Mouse (Mus musculus) liver, embryonic 16.5 days (tissue): ENCODE results near the gene Snrnp27. TPM values are rescaled to one million over a fixed set of nuclear protein-coding genes. Genes with fewer than 3 reads are reported as not detected.

Experiments
- ATAC-seq: fragments of 200-750 bp; cut with Nextera tagmentation; 2 replicates; pipeline ENCODE4 v1.8.0; 2017; ENCODE audit warnings: low read depth, mild to moderate bottlenecking, moderate number of reproducible peaks, moderate library complexity
- H3K27ac ChIP-seq: fragments of 300-500 bp; sonication (generic); 2 replicates; pipeline ENCODE4 v1.5.1; 2014; ENCODE audit warnings: mild to moderate bottlenecking, low read length
- H3K27me3 ChIP-seq: fragments of 300-500 bp; sonication (generic); 2 replicates; pipeline ENCODE4 v1.6.1; 2014; ENCODE audit warnings: low read depth, low read length, mixed read lengths; ENCODE audit not compliant: control insufficient read depth, insufficient read depth
- H3K36me3 ChIP-seq: fragments of 300-500 bp; sonication (generic); 2 replicates; pipeline ENCODE4 v1.6.1; 2014; ENCODE audit warnings: mild to moderate bottlenecking; ENCODE audit not compliant: control insufficient read depth, insufficient read depth
- H3K4me1 ChIP-seq: fragments of 300-500 bp; sonication (generic); 2 replicates; pipeline ENCODE4 v1.6.1; 2014; ENCODE audit warnings: low read depth, low read length, mixed read lengths; ENCODE audit not compliant: control insufficient read depth
- H3K4me2 ChIP-seq: fragments of 300-500 bp; sonication (generic); 2 replicates; pipeline ENCODE4 v1.6.1; 2014; ENCODE audit warnings: low read depth, low read length, mixed read lengths
- H3K4me3 ChIP-seq: fragments of 300-500 bp; sonication (generic); 2 replicates; pipeline ENCODE4 v1.5.1; 2014; ENCODE audit warnings: low read depth, mild to moderate bottlenecking, low read length
- H3K9ac ChIP-seq: fragments of 300-500 bp; sonication (generic); 2 replicates; pipeline ENCODE4 v1.6.1; 2014; ENCODE audit warnings: low read depth, low read length
- H3K9me3 ChIP-seq: fragments of 300-500 bp; sonication (generic); replicated peaks from 2 replicates; pipeline ENCODE4 v1.6.1; 2016; ENCODE audit warnings: low read length; ENCODE audit not compliant: control insufficient read depth
- WGBS: fragments of 180-500 bp; shearing (Covaris S2); extraction: QIAGEN DNeasy Blood & Tissue Kit; methylation state at CpG from one replicate; pipeline ENCODE4 v1.1.7; 2014; ENCODE audit not compliant: insufficient replicate concordance; 5-methylcytosine and 5-hydroxymethylcytosine counted together
- polyA plus RNA-seq: library from polyadenylated mRNA; unstranded; fragments of >200 nt; fragmentation: Nextera tagmentation; extraction: Ambion mirVana; gene quantifications from 2 replicates; pipeline ENCODE4 v1.2.1, GENCODE M21; 2015

Gene Snrnp27
- polyA plus RNA-seq, 1 experiment from 2014 or later: 35.6 TPM

DNA sequence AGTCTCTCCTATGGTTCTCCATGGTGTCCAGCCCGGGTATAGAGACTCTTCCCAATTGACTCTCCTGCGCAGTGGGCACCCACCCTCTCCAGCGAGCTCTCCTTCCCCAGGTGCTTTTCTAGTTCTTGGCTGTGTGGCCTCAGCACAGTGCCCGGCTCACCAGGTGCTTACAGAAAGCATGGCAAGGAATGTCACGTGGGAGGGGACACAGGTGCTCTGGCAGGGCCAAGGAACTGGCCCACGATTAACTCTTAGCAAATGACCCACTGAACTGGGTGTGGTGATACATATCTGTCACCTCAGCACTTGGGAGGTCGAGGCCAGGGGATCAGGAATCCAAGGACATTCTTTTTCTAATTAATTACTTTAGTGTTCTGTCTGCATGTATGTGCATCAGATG, 38.2 kb downstream of the Snrnp27 start:
- peaks cover 16% of the 10 kb centered on the region for H3K4me1 ChIP-seq
- no peak overlapping the region for H3K4me3 ChIP-seq
- H3K4me2 ChIP-seq: no peak overlapping the region
- H3K36me3 ChIP-seq: peaks cover 32% of the 10 kb centered on the region
- no peak for ATAC-seq
- no peaks in the 10 kb centered on the region for H3K27me3 ChIP-seq
- WGBS: 74% methylated on average over 7 of the region's 7 CpGs
- no peak overlapping the region for H3K9ac ChIP-seq
- no peaks in the 10 kb centered on the region for H3K9me3 ChIP-seq
- H3K27ac ChIP-seq: no peak overlapping the region

DNA sequence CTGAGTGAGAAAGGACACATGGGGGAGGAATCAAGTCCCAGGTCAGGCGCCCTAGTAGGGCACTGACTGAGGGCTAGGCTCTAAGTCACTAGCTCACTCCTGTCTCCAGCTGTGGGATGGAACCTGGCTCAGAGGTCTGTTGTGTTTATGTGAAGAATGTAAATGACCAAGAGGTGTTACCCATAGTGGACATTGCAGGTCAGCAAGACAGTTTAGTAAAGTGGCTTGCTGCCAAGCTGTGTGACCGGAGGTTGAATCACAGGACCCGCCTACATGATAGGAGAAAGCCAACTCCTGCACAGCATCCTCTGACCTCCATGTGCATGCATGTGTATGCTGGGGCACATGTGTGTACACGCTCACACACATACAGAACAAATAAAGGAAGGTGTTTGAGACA, 38.8 kb downstream of the Snrnp27 start:
- no peak overlapping the region for H3K4me3 ChIP-seq
- no peaks in the 10 kb centered on the region for H3K27me3 ChIP-seq
- H3K9ac ChIP-seq: no peak overlapping the region
- H3K27ac ChIP-seq: peak overlapping the region; percentile 53; the same call in 1 of the 2 replicates
- 62% methylated on average over 4 of the region's 4 CpGs for WGBS
- no peak for ATAC-seq
- H3K4me2 ChIP-seq: no peak overlapping the region
- H3K9me3 ChIP-seq: no peaks in the 10 kb centered on the region
- peaks cover 22% of the 10 kb centered on the region for H3K4me1 ChIP-seq
- H3K36me3 ChIP-seq: peaks cover 26% of the 10 kb centered on the region

DNA sequence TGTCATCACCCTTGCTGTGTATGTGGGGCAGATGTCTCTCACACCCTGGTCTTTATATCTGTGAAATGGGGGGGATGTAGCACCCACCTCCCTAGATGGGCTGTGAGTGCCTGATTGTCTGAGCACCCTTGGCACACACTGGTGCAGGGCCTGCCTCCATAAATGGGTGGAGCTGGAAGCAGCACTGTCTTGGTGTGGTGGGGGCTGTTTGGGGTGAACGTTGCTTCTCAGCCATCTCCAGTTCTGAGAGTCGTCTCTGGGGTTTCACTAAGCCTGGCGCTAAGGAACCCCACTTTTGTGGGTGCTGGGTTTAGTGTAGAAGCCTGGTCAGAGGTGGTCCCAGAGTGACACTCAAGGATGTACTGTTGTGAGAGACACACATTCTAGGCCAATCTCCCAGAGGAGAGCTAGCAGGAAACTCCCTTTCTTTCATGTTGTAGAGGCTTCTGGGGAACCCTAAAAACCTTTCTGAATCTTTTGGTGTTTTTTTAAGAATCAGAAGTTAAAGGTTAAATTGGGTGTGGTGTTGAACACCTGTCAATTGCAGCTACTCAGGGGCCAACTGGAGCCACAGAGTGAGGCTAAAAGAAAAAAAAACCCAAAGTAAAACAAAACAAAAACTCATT, 39.4 kb downstream of the Snrnp27 start:
- Histone ChIP-seq H3K9ac (no peak overlapping the region; the same call in 1 of the 2 replicates), H3K4me3 (no peak overlapping the region), H3K27ac (peak overlapping the region; percentile 53; the same call in 1 of the 2 replicates)

DNA sequence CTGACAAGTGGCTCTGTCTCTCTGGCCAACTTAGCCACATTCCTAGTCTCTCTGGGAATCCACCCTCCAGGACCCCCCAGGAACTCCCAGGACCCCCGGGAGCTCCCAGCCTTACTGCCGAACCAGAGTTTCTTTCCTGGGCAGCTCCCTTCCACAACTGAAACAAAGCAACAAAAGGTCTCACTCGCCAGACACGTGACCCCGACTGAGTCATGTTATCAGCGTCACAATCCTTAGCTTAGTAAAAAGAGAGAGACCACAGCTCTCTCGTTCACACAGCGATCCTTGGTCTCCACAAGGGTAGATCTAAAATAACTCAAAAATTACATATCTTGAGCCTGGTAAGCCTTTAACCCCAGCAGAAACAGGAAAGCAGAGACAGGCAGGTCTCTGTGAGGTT, 42.6 kb downstream of the Snrnp27 start:
- 38% methylated on average over 8 of the region's 8 CpGs for WGBS
- H3K4me2 ChIP-seq: peak overlapping the region; percentile 58; the same call in 1 of the 2 replicates
- peak overlapping the region; percentile 15 for H3K9ac ChIP-seq
- H3K4me3 ChIP-seq: no peak overlapping the region
- peak overlapping the region; percentile 99 for H3K27ac ChIP-seq
- no peaks in the 10 kb centered on the region for H3K36me3 ChIP-seq
- peaks cover 53% of the 10 kb centered on the region for H3K4me1 ChIP-seq
- H3K9me3 ChIP-seq: no peaks in the 10 kb centered on the region
- ATAC-seq: no peak
- H3K27me3 ChIP-seq: no peaks in the 10 kb centered on the region

More for the DNA sequence above, 39.4 kb downstream of the Snrnp27 start:
- Histone ChIP-seq H3K4me2 (no peak overlapping the region), H3K4me1 (peaks cover 28% of the 10 kb centered on the region), H3K27me3 (no peaks in the 10 kb centered on the region), H3K9me3 (no peaks in the 10 kb centered on the region), H3K36me3 (peaks cover 19% of the 10 kb centered on the region)
- 72% methylated on average over 3 of the region's 3 CpGs for WGBS
- ATAC-seq: no peak

DNA sequence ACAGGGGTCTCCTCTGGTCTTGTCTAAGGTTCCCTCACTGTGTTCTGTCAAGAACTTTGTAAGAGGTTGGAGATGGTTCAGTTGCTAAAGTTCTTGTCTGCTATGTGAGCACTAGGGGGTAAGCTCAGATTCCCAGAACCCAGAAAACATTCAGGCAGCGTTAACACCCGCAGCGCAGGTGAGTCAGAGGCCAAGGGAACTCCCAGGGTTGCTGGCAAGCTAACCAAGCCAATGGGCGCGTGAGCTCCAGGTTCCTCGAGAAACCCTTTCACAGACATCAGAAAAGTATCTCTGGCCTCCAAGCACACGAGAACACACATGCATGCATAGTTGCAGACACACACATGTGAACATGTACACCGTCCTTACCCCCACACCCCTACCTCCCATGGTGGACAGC, 43.5 kb downstream of the Snrnp27 start:
- Histone ChIP-seq H3K4me1 (peaks cover 62% of the 10 kb centered on the region), H3K4me2 (peak overlapping the region; percentile 58), H3K4me3 (peak overlapping the region; percentile 47), H3K9ac (peak overlapping the region; percentile 75), H3K9me3 (no peaks in the 10 kb centered on the region), H3K27ac (peak overlapping the region; percentile 99), H3K36me3 (no peaks in the 10 kb centered on the region), H3K27me3 (no peaks in the 10 kb centered on the region)
- ATAC-seq: no peak
- 82% methylated on average over 8 of the region's 8 CpGs for WGBS

DNA sequence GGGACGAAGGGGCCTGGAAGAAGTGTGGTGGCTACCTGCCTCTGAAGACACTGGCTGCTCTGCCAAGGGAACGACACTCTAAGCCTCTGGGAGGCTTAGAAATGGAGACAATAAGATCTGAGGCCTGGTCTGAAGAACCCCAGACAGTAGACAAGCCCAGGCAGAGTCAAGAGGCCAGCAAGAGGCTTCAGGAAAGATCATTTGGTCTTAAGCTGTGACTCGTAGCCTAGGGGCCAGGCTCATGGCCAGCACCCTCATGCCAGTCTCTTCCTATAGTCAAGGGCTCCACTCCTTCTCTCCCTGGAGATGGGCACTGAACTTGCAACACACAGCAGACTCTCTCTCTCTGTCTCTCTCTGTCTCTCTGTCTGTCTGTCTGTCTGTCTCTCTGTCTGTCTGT, 44.2 kb downstream of the Snrnp27 start:
- H3K4me2 ChIP-seq: peak overlapping the region; percentile 58
- peak; percentile 19 for ATAC-seq
- peak overlapping the region; percentile 47 for H3K4me3 ChIP-seq
- no peaks in the 10 kb centered on the region for H3K36me3 ChIP-seq
- H3K27me3 ChIP-seq: no peaks in the 10 kb centered on the region
- H3K9me3 ChIP-seq: no peaks in the 10 kb centered on the region
- peaks cover 64% of the 10 kb centered on the region for H3K4me1 ChIP-seq
- 33% methylated on average over 3 of the region's 3 CpGs for WGBS
- H3K27ac ChIP-seq: peak overlapping the region; percentile 99
- H3K9ac ChIP-seq: peak overlapping the region; percentile 75

DNA sequence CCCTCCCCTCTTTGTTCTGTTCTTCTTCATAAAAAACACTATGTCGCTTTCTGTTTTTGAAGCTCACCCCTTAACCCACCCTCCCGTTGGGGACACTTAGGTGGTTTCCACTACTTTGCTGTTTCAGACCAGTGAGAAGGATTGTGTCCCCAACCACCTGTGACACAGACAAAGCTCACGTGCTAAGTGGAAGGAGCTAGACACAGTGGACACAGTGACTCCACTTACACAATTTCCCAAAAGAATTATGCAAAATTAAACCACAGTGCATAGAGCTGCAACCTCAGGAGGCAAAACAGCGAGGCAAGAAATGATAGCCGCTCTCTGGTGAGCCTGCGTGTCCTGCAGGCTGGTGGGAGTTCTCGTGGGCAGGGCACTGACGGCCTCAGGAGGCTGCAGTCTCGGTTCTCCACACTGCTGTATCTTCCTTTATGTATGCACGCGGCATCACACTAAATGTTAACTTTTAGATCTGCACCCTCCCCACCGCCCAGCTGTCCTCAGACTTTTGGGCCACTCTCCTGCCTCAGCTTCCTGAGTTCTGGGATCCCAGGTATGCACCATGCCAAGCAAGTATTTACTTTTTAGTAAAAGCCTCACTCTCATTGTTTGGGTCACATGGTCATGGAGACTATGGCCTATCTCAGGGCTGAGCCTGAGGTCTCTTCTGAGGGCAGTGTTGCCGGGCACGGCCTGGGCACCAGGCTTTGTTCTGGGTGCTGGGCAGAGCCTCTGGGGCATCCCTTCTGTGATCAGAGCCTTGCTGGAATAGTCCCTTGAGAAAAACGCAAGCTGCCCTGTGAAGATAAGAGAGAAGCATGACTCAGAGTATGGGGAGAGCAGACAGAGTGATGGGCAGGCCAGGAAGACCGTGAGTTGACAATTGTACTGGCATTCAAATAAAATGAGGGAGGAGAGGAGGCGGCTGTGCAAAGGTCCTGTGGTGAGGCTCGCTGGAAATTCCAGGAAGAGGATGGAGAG, 44.9 kb downstream of the Snrnp27 start:
- peak overlapping the region; percentile 99 for H3K27ac ChIP-seq

DNA sequence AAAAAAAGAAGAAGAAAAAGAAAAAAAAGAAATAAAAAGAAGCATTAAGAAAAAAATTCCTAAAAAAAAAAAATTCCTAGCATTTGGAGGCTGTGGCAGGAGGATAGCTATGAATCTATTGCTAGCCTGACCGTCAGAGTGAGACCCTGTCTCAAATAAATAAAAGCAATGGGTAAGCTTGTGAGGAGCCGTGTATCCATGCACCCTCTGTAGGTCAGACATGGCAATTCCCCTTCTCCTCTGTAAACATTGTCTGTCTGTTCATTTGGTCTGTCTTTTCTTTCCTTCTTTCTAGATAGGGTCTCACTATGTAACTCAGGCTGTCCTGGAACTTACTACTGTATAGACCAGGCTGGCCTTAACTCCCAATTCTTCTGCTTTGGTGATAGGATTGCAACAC, 45.9 kb downstream of the Snrnp27 start:
- no peak overlapping the region for H3K4me3 ChIP-seq
- peak overlapping the region; percentile 44 for H3K9ac ChIP-seq
- peaks cover 60% of the 10 kb centered on the region for H3K4me1 ChIP-seq
- no peaks in the 10 kb centered on the region for H3K36me3 ChIP-seq
- WGBS: 44% methylated on average over 2 of the region's 2 CpGs
- H3K27ac ChIP-seq: peak overlapping the region; percentile 99
- H3K9me3 ChIP-seq: no peaks in the 10 kb centered on the region
- H3K27me3 ChIP-seq: no peaks in the 10 kb centered on the region
- H3K4me2 ChIP-seq: peak overlapping the region; percentile 21; the same call in 1 of the 2 replicates
- ATAC-seq: no peak

More for the DNA sequence above, 44.9 kb downstream of the Snrnp27 start:
- H3K9me3 ChIP-seq: no peaks in the 10 kb centered on the region
- ATAC-seq: peak; percentile 89
- no peaks in the 10 kb centered on the region for H3K27me3 ChIP-seq
- H3K4me3 ChIP-seq: peak overlapping the region; percentile 47
- H3K4me2 ChIP-seq: peak overlapping the region; percentile 58
- H3K36me3 ChIP-seq: no peaks in the 10 kb centered on the region
- H3K4me1 ChIP-seq: peaks cover 60% of the 10 kb centered on the region
- peak overlapping the region; percentile 75 for H3K9ac ChIP-seq
- 35% methylated on average over 18 of the region's 18 CpGs for WGBS
